8 mouse cellular contexts compared by ENCODE assay signal in genomic region chr12:100480642-100481442, GRCm38 (mm10). TPM values are rescaled to one million over a fixed set of nuclear protein-coding genes. Genes with fewer than 3 reads are reported as not detected.
DNase-seq lines count a peak whose midpoint lies in the region; ATAC-seq and TF ChIP-seq lines count a peak whose summit lies in the region.

No protein-coding gene starts in this region.

- no peaks in the 10 kb centered on the region for H3K27me3 ChIP-seq in heart, embryonic 11.5 days (ENCODE audit: control insufficient read depth, insufficient read depth, low read length)
- no peaks in the 10 kb centered on the region for H3K27me3 ChIP-seq in lung, postnatal 0 days (replicated peaks; ENCODE audit: insufficient read depth, low read length)

- peak; percentile 93 for DNase-seq in heart, adult 11 months
- peak; percentile 60 to 71 for DNase-seq in right cerebral cortex, adult 2 months (ENCODE audit: low spot score in 2 of 2)
- no peak for DNase-seq in right cerebral cortex, postnatal 4 days
- DNase-seq in lung, postnatal 0 days (ENCODE audit: low spot score), result no peak
- DNase-seq in testis, postnatal 10 days (ENCODE audit: low spot score), result peak; percentile 44
- no peak for DNase-seq in spleen, postnatal 10 days (ENCODE audit: low spot score in 2 of 2)
- DNase-seq in layer of hippocampus, postnatal 36 days, result no peak

- TF ChIP-seq EP300 in lung, postnatal 0 days (IDR thresholded peaks at IDR 0.05), result no peak

- no peaks in the 10 kb centered on the region for H3K9me3 ChIP-seq in heart, embryonic 11.5 days (replicated peaks; ENCODE audit: control insufficient read depth, low read length)
- no peaks in the 10 kb centered on the region for H3K9me3 ChIP-seq in lung, postnatal 0 days (ENCODE audit: low read length)

- WGBS in heart, embryonic 11.5 days (ENCODE audit: insufficient replicate concordance), result 83% methylated on average over 15 of the region's 15 CpGs
- WGBS in lung, postnatal 0 days, result 77% methylated on average over 15 of the region's 15 CpGs

- no peak overlapping the region for H3K27ac ChIP-seq in heart, embryonic 11.5 days (ENCODE audit: low read depth, low read length)
- no peak overlapping the region for H3K27ac ChIP-seq in lung, postnatal 0 days (ENCODE audit: low read length)

- no peak for TF ChIP-seq CTCF in lung, postnatal 0 days (IDR thresholded peaks at IDR 0.05)

- no peaks in the 10 kb centered on the region for H3K36me3 ChIP-seq in heart, embryonic 11.5 days (ENCODE audit: control insufficient read depth, insufficient read depth, low read length)
- H3K36me3 ChIP-seq in lung, postnatal 0 days (ENCODE audit: insufficient read depth, low read length), result no peaks in the 10 kb centered on the region

- H3K4me2 ChIP-seq in heart, embryonic 11.5 days, result no peak overlapping the region
- H3K4me2 ChIP-seq in lung, postnatal 0 days (replicated peaks; ENCODE audit: low read depth, low read length), result no peak overlapping the region

- H3K4me3 ChIP-seq in heart, embryonic 11.5 days (ENCODE audit: low read depth, low read length), result no peak overlapping the region
- no peak overlapping the region for H3K4me3 ChIP-seq in lung, postnatal 0 days (ENCODE audit: low read depth, low read length)

- H3K4me1 ChIP-seq in heart, embryonic 11.5 days (ENCODE audit: control insufficient read depth, insufficient read depth, low read length), result peaks cover 15% of the 10 kb centered on the region
- no peaks in the 10 kb centered on the region; the same call in 1 of the 2 replicates for H3K4me1 ChIP-seq in lung, postnatal 0 days (ENCODE audit: insufficient read depth, low read depth, low read length)

- H3K9ac ChIP-seq in heart, embryonic 11.5 days (ENCODE audit: low read depth, low read length), result no peak overlapping the region
- H3K9ac ChIP-seq in lung, postnatal 0 days (replicated peaks; ENCODE audit: low read depth), result no peak overlapping the region

- ATAC-seq in heart, embryonic 11.5 days (replicated peaks; ENCODE audit: insufficient number of reproducible peaks, low FRiP score, low TSS enrichment), result no peak
- peak; percentile 64 for ATAC-seq in lung, postnatal 0 days

RNA-seq across cellular contexts. Expression of gene Ttc7b, which starts 39.8 kb away (rescaled TPM):
- 9.7 and 11.4 TPM in 2 replicates for polyA plus RNA-seq in heart, embryonic 11.5 days (2014; fragmentation: Nextera tagmentation; extraction: Ambion mirVana)
- 6.6 and 6.9 TPM in 2 replicates for polyA plus RNA-seq in lung, postnatal 0 days (2015; fragmentation: Nextera tagmentation; extraction: Ambion mirVana)
- total RNA-seq in layer of hippocampus, postnatal 36 days (2021), result 100 to 1,000 TPM; 160 to 183 TPM

Comparison
In these comparisons a context has a peak if more than half of its experiments do, and no peak if none do; other contexts are left out.
1. DNase-seq: peak in heart, adult 11 months (single experiment), right cerebral cortex, adult 2 months (2 of 2) and testis, postnatal 10 days (single experiment); none in right cerebral cortex, postnatal 4 days (single experiment), lung, postnatal 0 days (single experiment), spleen, postnatal 10 days (0 of 2) and layer of hippocampus, postnatal 36 days (0 of 2).